Mouse (Mus musculus): ENCODE results near the gene Diaph3. TPM values are rescaled to one million over a fixed set of nuclear protein-coding genes. Genes with fewer than 3 reads are reported as not detected.

Diaph3 gene
- polyA plus RNA-seq, 1 experiment from 2014 or later: 4.1 TPM

DNA sequence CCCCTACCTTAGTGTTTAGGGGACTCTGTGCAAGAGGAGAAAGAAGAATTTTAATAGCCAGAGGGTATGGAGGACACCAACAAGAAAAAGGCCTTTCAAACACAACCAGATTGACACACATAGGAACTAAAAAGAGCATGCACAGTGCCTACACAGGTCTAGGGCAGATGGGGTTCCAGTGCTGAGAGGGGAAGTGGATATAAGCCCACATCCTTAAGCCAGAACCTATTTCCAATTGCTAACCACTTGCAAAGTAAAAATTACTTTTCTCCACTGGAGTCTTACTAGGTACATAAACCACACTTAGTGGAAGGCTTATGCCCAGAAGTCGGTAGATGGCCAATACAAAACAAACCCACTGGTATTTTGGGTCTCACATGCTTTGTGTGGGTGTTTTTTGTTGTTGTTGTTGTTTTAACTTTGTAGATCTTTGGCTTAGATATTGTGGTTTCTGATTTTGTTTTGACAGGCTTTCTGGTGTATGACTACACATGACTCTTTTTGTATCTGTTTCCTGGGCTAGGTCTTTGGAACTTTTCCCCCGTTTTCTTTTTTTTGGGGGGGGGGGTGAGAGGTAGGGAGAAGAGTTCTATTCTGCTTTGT, 426.8 kb downstream of the Diaph3 start:
- no peak for ATAC-seq (ENCODE audit: low FRiP score)
- 95% methylated on average over 2 of the region's 2 CpGs for WGBS
- no peaks in the 10 kb centered on the region for H3K4me1 ChIP-seq (replicated peaks; ENCODE audit: control insufficient read depth, insufficient read depth, low read length)

GRCm38 (mm10) chr14:86704080-86704479, 437.0 kb downstream of the Diaph3 start:
- Histone ChIP-seq H3K4me3 (replicated peaks; ENCODE audit: low read length) (no peak overlapping the region), H3K9me3 (ENCODE audit: control insufficient read depth, low read length) (no peaks in the 10 kb centered on the region), H3K4me2 (replicated peaks) (no peak overlapping the region), H3K9ac (no peak overlapping the region), H3K36me3 (replicated peaks; ENCODE audit: control insufficient read depth, insufficient read depth) (no peaks in the 10 kb centered on the region), H3K27me3 (ENCODE audit: control insufficient read depth, insufficient read depth, low read length) (no peaks in the 10 kb centered on the region), H3K27ac (no peak overlapping the region), H3K4me1 (replicated peaks; ENCODE audit: control insufficient read depth, insufficient read depth, low read length) (no peaks in the 10 kb centered on the region)
- no peak for ATAC-seq (ENCODE audit: low FRiP score)
- 80% methylated on average over 3 of the region's 3 CpGs for WGBS
- DNase-seq (ENCODE audit: low spot score): no peak

More for the DNA sequence above, 426.8 kb downstream of the Diaph3 start:
- no peaks in the 10 kb centered on the region for H3K9me3 ChIP-seq (ENCODE audit: control insufficient read depth, low read length)
- no peak overlapping the region for H3K27ac ChIP-seq
- H3K9ac ChIP-seq: no peak overlapping the region
- no peaks in the 10 kb centered on the region for H3K27me3 ChIP-seq (ENCODE audit: control insufficient read depth, insufficient read depth, low read length)
- no peak overlapping the region for H3K4me3 ChIP-seq (replicated peaks; ENCODE audit: low read length)
- H3K36me3 ChIP-seq (replicated peaks; ENCODE audit: control insufficient read depth, insufficient read depth): no peaks in the 10 kb centered on the region
- no peak for DNase-seq (ENCODE audit: low spot score)
- H3K4me2 ChIP-seq (replicated peaks): no peak overlapping the region

DNA sequence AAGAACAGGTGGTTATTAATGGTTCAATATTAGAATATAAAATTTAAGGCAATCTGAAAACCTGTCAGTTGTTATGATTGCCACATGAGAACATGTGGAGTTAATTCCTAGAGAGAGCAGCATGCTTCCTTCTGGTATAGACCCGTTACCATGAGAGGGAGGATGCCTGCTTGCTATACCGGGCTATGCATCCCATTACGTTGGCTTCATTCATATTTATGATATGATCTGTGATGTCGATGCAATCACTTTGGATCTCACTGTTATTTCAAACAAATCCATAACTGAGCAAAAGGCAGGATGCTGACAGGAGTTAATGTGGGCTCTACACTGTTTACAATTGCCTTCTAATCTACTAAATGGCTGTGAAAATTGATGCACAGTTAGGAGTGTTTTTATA, 439.9 kb downstream of the Diaph3 start:
- Histone ChIP-seq H3K4me3 (replicated peaks; ENCODE audit: low read length) (no peak overlapping the region), H3K4me2 (replicated peaks) (no peak overlapping the region), H3K27me3 (ENCODE audit: control insufficient read depth, insufficient read depth, low read length) (no peaks in the 10 kb centered on the region), H3K27ac (no peak overlapping the region), H3K9me3 (ENCODE audit: control insufficient read depth, low read length) (no peaks in the 10 kb centered on the region), H3K36me3 (replicated peaks; ENCODE audit: control insufficient read depth, insufficient read depth) (no peaks in the 10 kb centered on the region), H3K4me1 (replicated peaks; ENCODE audit: control insufficient read depth, insufficient read depth, low read length) (no peaks in the 10 kb centered on the region), H3K9ac (no peak overlapping the region)
- WGBS: 61% methylated on average over 4 of the region's 4 CpGs
- DNase-seq (ENCODE audit: low spot score): no peak
- ATAC-seq (ENCODE audit: low FRiP score): no peak

GRCm38 (mm10) chr14:86697887-86698286, 443.1 kb downstream of the Diaph3 start:
- Histone ChIP-seq H3K9ac (no peak overlapping the region), H3K4me1 (replicated peaks; ENCODE audit: control insufficient read depth, insufficient read depth, low read length) (no peaks in the 10 kb centered on the region), H3K9me3 (ENCODE audit: control insufficient read depth, low read length) (no peaks in the 10 kb centered on the region), H3K27ac (no peak overlapping the region), H3K27me3 (ENCODE audit: control insufficient read depth, insufficient read depth, low read length) (no peaks in the 10 kb centered on the region), H3K36me3 (replicated peaks; ENCODE audit: control insufficient read depth, insufficient read depth) (no peaks in the 10 kb centered on the region), H3K4me2 (replicated peaks) (no peak overlapping the region), H3K4me3 (replicated peaks; ENCODE audit: low read length) (no peak overlapping the region)
- no peak for ATAC-seq (ENCODE audit: low FRiP score)
- DNase-seq (ENCODE audit: low spot score): no peak
- 96% methylated on average over 1 of the region's 1 CpGs for WGBS

DNA sequence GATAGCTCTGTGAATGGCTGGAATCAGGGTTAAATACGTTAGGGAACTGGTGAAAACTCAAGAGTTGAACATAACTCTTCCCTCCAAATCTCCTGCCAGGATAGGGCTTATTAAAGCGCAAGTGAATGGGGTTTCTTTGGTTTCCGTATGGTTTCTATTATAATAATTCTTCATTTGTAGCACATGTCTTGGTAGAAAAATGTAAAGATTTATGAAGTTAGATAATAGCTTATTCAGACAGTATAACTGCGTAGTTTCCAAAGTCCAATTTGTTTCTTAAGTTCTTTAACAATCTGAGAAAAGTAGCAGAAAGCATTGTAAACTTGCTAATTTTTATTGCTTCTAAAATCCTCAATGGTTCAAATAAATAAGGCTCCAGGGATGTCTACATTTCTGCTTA, 448.3 kb downstream of the Diaph3 start:
- no peak overlapping the region for H3K27ac ChIP-seq
- no peak for DNase-seq (ENCODE audit: low spot score)
- 79% methylated on average over 4 of the region's 4 CpGs for WGBS
- no peak overlapping the region for H3K4me2 ChIP-seq (replicated peaks)
- no peak overlapping the region for H3K9ac ChIP-seq
- no peak overlapping the region for H3K4me3 ChIP-seq (replicated peaks; ENCODE audit: low read length)
- no peak for ATAC-seq (ENCODE audit: low FRiP score)
- H3K4me1 ChIP-seq (replicated peaks; ENCODE audit: control insufficient read depth, insufficient read depth, low read length): no peaks in the 10 kb centered on the region
- H3K9me3 ChIP-seq (ENCODE audit: control insufficient read depth, low read length): no peaks in the 10 kb centered on the region
- H3K36me3 ChIP-seq (replicated peaks; ENCODE audit: control insufficient read depth, insufficient read depth): no peaks in the 10 kb centered on the region
- no peaks in the 10 kb centered on the region for H3K27me3 ChIP-seq (ENCODE audit: control insufficient read depth, insufficient read depth, low read length)

GRCm38 (mm10) chr14:86691298-86691697, 449.7 kb downstream of the Diaph3 start:
- ATAC-seq (ENCODE audit: low FRiP score): no peak
- H3K27ac ChIP-seq: no peak overlapping the region
- no peak overlapping the region for H3K4me3 ChIP-seq (replicated peaks; ENCODE audit: low read length)
- no peak for DNase-seq (ENCODE audit: low spot score)
- H3K9ac ChIP-seq: no peak overlapping the region
- H3K27me3 ChIP-seq (ENCODE audit: control insufficient read depth, insufficient read depth, low read length): no peaks in the 10 kb centered on the region
- 61% methylated on average over 5 of the region's 5 CpGs for WGBS
- H3K4me1 ChIP-seq (replicated peaks; ENCODE audit: control insufficient read depth, insufficient read depth, low read length): no peaks in the 10 kb centered on the region
- no peak overlapping the region for H3K4me2 ChIP-seq (replicated peaks)
- H3K36me3 ChIP-seq (replicated peaks; ENCODE audit: control insufficient read depth, insufficient read depth): no peaks in the 10 kb centered on the region
- no peaks in the 10 kb centered on the region for H3K9me3 ChIP-seq (ENCODE audit: control insufficient read depth, low read length)

GRCm38 (mm10) chr14:86684585-86685503, 456.2 kb downstream of the Diaph3 start:
- peak; percentile 51 for DNase-seq (ENCODE audit: low spot score)
- WGBS: 30% methylated on average over 11 of the region's 11 CpGs
- H3K9ac ChIP-seq: peak overlapping the region; percentile 35

DNA sequence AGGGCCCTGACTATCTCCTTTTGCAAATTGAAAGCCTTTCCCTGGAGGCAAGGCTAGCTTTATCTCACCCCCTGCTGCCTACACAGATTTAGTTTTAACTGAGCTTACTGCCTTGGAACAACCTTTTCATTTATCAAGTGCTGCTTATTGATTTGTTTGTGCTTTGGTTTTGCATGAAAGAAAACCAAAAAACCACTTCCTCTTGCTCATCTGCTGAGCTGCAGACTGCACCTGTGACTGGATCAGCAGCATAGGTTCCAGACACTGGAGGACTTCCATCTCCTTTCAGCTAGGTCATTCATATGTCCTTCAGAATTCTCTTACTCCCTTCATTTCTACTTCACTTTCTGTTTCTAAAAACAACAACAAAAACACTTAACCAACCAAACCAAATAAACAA, 459.1 kb downstream of the Diaph3 start:
- Histone ChIP-seq H3K4me1 (replicated peaks; ENCODE audit: control insufficient read depth, insufficient read depth, low read length) (peaks cover 11% of the 10 kb centered on the region), H3K9ac (no peak overlapping the region), H3K4me3 (replicated peaks; ENCODE audit: low read length) (no peak overlapping the region), H3K36me3 (replicated peaks; ENCODE audit: control insufficient read depth, insufficient read depth) (no peaks in the 10 kb centered on the region), H3K4me2 (replicated peaks) (no peak overlapping the region), H3K9me3 (ENCODE audit: control insufficient read depth, low read length) (no peaks in the 10 kb centered on the region), H3K27me3 (ENCODE audit: control insufficient read depth, insufficient read depth, low read length) (no peaks in the 10 kb centered on the region), H3K27ac (no peak overlapping the region)
- no peak for DNase-seq (ENCODE audit: low spot score)
- no peak for ATAC-seq (ENCODE audit: low FRiP score)

More at GRCm38 (mm10) chr14:86684585-86685503, 456.2 kb downstream of the Diaph3 start:
- H3K9me3 ChIP-seq (ENCODE audit: control insufficient read depth, low read length): no peaks in the 10 kb centered on the region
- peaks cover 7% of the 10 kb centered on the region for H3K4me1 ChIP-seq (replicated peaks; ENCODE audit: control insufficient read depth, insufficient read depth, low read length)
- peak; percentile 84 for ATAC-seq (ENCODE audit: low FRiP score)
- peak overlapping the region; percentile 30 for H3K4me2 ChIP-seq (replicated peaks)
- H3K27me3 ChIP-seq (ENCODE audit: control insufficient read depth, insufficient read depth, low read length): no peaks in the 10 kb centered on the region
- H3K36me3 ChIP-seq (replicated peaks; ENCODE audit: control insufficient read depth, insufficient read depth): no peaks in the 10 kb centered on the region
- H3K4me3 ChIP-seq (replicated peaks; ENCODE audit: low read length): no peak overlapping the region
- peak overlapping the region; percentile 71 for H3K27ac ChIP-seq

DNA sequence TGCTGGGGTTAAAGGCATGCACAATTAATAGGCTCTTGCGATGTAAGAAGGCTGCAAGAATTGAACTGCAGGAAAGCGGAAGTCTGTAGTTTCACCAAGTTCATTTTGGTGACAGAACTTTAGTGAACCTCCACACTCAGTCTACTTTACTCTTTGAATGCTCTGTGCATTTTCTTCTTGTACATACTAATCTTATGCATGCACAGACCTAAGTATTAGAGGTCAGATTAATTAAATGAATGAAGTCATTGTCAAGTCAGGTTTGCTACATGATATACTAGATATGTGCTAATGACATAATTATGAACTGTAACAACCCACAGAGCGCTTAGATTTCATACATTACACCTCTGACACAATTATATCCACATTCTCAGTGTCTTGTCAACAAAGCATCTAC, 462.0 kb downstream of the Diaph3 start:
- no peak overlapping the region for H3K4me2 ChIP-seq (replicated peaks)
- peaks cover 9% of the 10 kb centered on the region; the same call in 1 of the 2 replicates for H3K4me1 ChIP-seq (replicated peaks; ENCODE audit: control insufficient read depth, insufficient read depth, low read length)
- ATAC-seq (ENCODE audit: low FRiP score): no peak
- no peak overlapping the region for H3K9ac ChIP-seq
- H3K4me3 ChIP-seq (replicated peaks; ENCODE audit: low read length): no peak overlapping the region
- H3K27me3 ChIP-seq (ENCODE audit: control insufficient read depth, insufficient read depth, low read length): no peaks in the 10 kb centered on the region
- DNase-seq (ENCODE audit: low spot score): no peak
- no peaks in the 10 kb centered on the region for H3K36me3 ChIP-seq (replicated peaks; ENCODE audit: control insufficient read depth, insufficient read depth)
- 95% methylated on average over 3 of the region's 3 CpGs for WGBS
- no peaks in the 10 kb centered on the region for H3K9me3 ChIP-seq (ENCODE audit: control insufficient read depth, low read length)
- H3K27ac ChIP-seq: no peak overlapping the region
